Mouse (Mus musculus): Measurements from ENCODE around the gene Atp8b5. TPM values are rescaled to one million over a fixed set of nuclear protein-coding genes. Genes with fewer than 3 reads are reported as not detected.

The Atp8b5 gene
- polyA plus RNA-seq, 1 experiment from 2014 or later: 0.56 TPM

DNA sequence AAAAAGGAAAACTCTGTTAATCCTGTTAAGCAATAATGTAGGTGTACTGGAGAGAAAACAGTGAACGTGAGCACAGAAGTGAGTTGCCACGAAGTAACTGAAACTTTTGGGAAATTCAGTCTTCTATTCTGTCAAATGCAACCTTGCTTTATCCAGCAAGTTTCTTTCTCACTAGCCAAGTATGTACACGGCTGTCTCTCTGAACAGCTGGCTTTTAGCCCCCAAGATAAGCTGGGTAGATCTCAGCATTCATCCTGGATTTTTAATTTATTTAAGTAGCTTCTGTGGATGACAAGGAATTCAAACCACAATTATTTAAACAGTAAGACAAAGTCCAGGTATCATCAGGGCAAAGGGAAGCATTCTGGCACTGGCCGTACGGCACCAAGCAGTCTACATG is 100.3 kb downstream of the Atp8b5 start:
- Histone ChIP-seq H3K36me3 (no peaks in the 10 kb centered on the region), H3K4me1 (no peaks in the 10 kb centered on the region), H3K4me2 (replicated peaks) (no peak overlapping the region), H3K9me3 (no peaks in the 10 kb centered on the region), H3K27me3 (no peaks in the 10 kb centered on the region), H3K4me3 (no peak overlapping the region), H3K27ac (no peak overlapping the region), H3K9ac (no peak overlapping the region)
- WGBS: 80% methylated on average over 5 of the region's 5 CpGs
- no peak for ATAC-seq (ENCODE audit: insufficient number of reproducible peaks, insufficient read depth, low FRiP score, low TSS enrichment)

DNA sequence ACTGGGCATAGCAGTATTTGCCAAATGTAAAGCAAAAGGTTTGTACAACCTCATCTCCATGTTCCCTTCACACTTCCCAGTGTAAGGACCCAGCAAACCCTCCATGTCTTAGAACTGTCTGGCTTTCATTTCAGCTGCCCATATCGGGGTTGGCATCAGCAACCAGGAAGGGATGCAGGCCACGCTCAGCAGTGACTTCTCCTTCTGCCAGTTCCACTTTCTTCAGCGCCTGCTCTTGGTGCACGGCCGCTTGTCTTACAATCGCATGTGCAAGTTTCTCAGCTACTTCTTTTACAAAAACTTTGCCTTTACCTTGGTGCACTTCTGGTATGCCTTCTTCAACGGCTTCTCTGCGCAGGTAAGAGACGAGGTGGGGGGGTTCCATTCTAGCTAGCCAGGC is 100.8 kb downstream of the Atp8b5 start:
- no peak overlapping the region for H3K4me2 ChIP-seq (replicated peaks)
- H3K4me3 ChIP-seq: no peak overlapping the region
- no peak overlapping the region for H3K9ac ChIP-seq
- H3K36me3 ChIP-seq: no peaks in the 10 kb centered on the region
- no peaks in the 10 kb centered on the region for H3K27me3 ChIP-seq
- no peak overlapping the region for H3K27ac ChIP-seq
- H3K9me3 ChIP-seq: no peaks in the 10 kb centered on the region
- ATAC-seq (ENCODE audit: insufficient number of reproducible peaks, insufficient read depth, low FRiP score, low TSS enrichment): no peak
- H3K4me1 ChIP-seq: no peaks in the 10 kb centered on the region
- 91% methylated on average over 9 of the region's 9 CpGs for WGBS

DNA sequence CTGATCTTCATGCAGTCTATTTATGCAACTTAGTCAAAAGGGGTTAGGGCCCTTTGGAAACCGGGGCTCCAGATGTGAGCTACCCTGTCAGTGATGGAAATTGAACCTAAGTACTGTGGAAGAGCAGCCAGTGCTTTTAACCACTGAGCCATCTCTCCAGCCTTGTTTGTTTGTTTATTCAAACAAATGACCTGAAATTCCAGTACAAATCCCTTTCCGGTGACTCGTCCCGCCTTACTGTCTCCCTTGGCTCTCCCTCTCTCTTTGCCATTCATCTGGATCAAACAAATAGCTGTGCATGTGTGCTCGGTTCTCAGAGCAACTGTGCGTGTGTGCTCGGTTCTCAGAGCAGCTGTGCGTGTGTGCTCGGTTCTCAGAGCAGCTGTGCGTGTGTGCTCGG is 104.4 kb downstream of the Atp8b5 start:
- Histone ChIP-seq H3K9ac (no peak overlapping the region), H3K9me3 (no peaks in the 10 kb centered on the region), H3K4me2 (replicated peaks) (no peak overlapping the region), H3K4me3 (no peak overlapping the region), H3K4me1 (no peaks in the 10 kb centered on the region), H3K27me3 (no peaks in the 10 kb centered on the region), H3K27ac (no peak overlapping the region), H3K36me3 (no peaks in the 10 kb centered on the region)
- 66% methylated on average over 11 of the region's 11 CpGs for WGBS
- no peak for ATAC-seq (ENCODE audit: insufficient number of reproducible peaks, insufficient read depth, low FRiP score, low TSS enrichment)

DNA sequence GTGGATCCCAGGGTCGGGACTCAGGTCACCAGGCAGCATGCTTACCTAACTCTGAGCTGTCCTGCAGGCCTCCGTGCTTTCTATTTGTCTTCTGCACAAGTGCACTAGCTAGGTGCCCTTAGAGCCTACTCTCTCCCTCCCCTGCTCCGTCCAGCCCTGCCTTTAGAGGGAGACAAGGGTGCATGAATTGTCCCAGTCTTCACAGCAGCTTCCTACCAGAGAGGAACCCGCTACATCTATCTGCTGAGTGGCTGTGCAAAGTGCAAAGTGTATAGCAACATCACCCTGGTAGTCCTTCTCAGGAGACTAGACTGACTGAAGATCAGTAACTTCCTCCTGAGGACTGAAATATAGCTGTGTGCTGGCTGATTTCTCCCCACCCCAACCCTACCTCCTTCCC is 105.2 kb downstream of the Atp8b5 start:
- Histone ChIP-seq H3K4me1 (no peaks in the 10 kb centered on the region), H3K27me3 (no peaks in the 10 kb centered on the region), H3K9ac (no peak overlapping the region), H3K27ac (no peak overlapping the region), H3K9me3 (no peaks in the 10 kb centered on the region), H3K36me3 (no peaks in the 10 kb centered on the region), H3K4me2 (replicated peaks) (no peak overlapping the region), H3K4me3 (no peak overlapping the region)
- no peak for ATAC-seq (ENCODE audit: insufficient number of reproducible peaks, insufficient read depth, low FRiP score, low TSS enrichment)
- WGBS: 76% methylated on average over 4 of the region's 4 CpGs

DNA sequence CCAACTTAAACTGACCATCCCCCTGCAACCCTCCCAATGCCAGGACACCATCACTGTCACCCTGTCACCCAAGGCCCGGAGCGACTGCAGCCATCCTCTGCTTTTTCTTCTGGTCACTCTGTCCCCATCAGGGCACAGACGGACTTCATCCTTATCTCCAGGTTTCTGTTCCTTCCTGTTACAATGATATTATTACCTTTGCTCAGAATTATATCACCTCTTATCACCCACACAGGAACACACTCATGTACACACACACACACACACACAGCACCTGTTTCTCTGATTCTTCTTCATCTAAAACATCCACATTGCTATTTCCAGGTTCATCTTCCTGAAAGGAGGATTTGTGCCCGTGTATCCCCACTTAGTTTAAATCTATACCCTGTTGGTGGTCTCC is 107.3 kb downstream of the Atp8b5 start:
- no peak overlapping the region for H3K27ac ChIP-seq
- no peaks in the 10 kb centered on the region for H3K36me3 ChIP-seq
- no peak overlapping the region for H3K4me2 ChIP-seq (replicated peaks)
- ATAC-seq (ENCODE audit: insufficient number of reproducible peaks, insufficient read depth, low FRiP score, low TSS enrichment): no peak
- no peaks in the 10 kb centered on the region for H3K9me3 ChIP-seq
- no peaks in the 10 kb centered on the region for H3K4me1 ChIP-seq
- no peak overlapping the region for H3K9ac ChIP-seq
- H3K4me3 ChIP-seq: no peak overlapping the region
- WGBS: 86% methylated on average over 4 of the region's 4 CpGs
- no peaks in the 10 kb centered on the region for H3K27me3 ChIP-seq

DNA sequence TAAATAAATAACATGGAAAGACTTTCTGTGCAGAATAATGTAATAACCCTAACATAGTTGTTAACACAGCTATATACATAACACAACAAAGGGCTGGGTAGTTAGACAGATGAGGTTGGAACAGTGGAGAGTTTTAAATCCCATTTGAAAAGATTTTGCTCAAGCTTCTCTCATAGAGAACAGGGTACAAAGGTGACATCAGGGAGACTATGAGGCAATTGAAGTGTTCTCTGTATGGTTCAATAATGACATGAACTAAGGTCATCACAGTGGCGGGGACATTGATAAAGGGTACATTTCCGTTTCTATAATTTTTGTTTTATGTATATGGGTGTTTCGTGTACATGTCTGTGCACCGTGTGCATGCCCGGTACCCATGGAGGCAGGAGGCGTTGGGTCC is 112.6 kb downstream of the Atp8b5 start:
- Histone ChIP-seq H3K27ac (no peak overlapping the region), H3K4me2 (replicated peaks) (no peak overlapping the region), H3K4me1 (peaks cover 11% of the 10 kb centered on the region; the same call in 1 of the 2 replicates), H3K9ac (no peak overlapping the region), H3K27me3 (peaks cover 7% of the 10 kb centered on the region; the same call in 1 of the 2 replicates), H3K9me3 (no peaks in the 10 kb centered on the region), H3K4me3 (no peak overlapping the region), H3K36me3 (no peaks in the 10 kb centered on the region)
- no peak for ATAC-seq (ENCODE audit: insufficient number of reproducible peaks, insufficient read depth, low FRiP score, low TSS enrichment)
- 90% methylated on average over 6 of the region's 6 CpGs for WGBS

DNA sequence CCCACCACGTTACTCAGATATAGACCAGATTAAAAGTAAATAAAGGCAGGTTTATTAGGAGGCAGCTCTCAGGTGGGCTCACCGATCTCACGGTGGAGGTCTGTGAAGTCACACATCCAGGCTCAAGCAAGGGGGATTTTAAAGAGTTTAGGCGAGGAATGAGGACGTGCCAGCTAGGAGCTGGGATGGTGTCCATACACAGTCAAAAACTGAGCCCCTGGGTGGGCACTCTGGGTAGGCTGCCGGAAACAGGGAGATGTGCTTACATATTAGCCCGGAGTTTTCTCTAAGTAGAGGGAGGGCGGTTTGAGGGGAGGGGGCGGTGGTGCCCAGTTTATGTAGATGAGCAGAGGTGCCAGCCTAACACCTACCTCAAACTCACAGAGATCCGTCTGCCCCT is 114.0 kb downstream of the Atp8b5 start:
- peak overlapping the region; percentile 72 for H3K4me3 ChIP-seq
- H3K9me3 ChIP-seq: no peaks in the 10 kb centered on the region
- ATAC-seq (ENCODE audit: insufficient number of reproducible peaks, insufficient read depth, low FRiP score, low TSS enrichment): no peak
- H3K4me2 ChIP-seq (replicated peaks): peak overlapping the region; percentile 90
- H3K27me3 ChIP-seq: peaks cover 7% of the 10 kb centered on the region; the same call in 1 of the 2 replicates
- peaks cover 11% of the 10 kb centered on the region; the same call in 1 of the 2 replicates for H3K4me1 ChIP-seq
- H3K27ac ChIP-seq: no peak overlapping the region
- 0 out of 2 replicates have a peak overlapping the region, but pooled peaks have one; percentile 85 for H3K9ac ChIP-seq
- no peaks in the 10 kb centered on the region for H3K36me3 ChIP-seq
- 65% methylated on average over 10 of the region's 10 CpGs for WGBS

DNA sequence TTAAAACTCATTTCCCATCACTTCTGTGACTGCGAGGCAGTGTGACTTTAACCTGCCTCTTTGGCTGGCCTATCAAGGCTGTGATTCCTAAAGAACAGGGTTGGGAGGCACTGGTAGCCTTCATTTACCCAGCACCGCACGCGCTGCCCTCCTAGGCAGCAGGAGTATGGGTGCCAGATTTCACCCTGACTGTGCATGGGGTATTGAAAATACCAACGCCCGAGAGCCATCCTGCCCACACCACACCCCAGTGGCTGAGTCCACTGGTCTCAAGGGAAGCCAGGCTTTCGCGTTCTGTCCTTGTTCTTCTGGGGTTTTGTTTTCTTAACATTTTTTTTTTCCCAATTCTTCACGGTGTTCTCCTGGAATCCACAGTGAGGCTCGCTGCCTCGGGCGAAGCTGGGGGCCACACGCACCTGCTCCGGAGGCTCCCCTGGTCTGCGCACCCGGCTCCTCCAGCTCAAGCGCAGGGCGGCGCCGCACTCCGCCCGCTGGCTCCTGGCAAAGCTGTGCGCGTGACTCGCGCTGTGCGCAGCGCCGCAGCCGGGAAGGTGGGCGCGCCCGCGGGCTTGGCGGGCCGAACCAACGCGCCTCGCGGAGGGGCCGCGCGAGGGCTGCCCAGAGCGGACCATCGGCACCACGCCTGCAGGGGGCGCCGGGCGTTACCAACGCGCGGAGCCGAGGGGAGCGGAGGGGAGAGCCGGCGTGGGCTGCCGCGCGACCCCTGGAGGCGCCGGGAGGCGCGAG is 114.6 kb downstream of the Atp8b5 start, which contains the start of gene Rusc2:
Gene Rusc2, plus strand, starts transcription at position 572 of the 747 bp plus-strand sequence.
- no peaks in the 10 kb centered on the region for H3K9me3 ChIP-seq
- peaks cover 7% of the 10 kb centered on the region; the same call in 1 of the 2 replicates for H3K27me3 ChIP-seq
- ATAC-seq (ENCODE audit: insufficient number of reproducible peaks, insufficient read depth, low FRiP score, low TSS enrichment): peak; percentile 93
- peaks cover 11% of the 10 kb centered on the region; the same call in 1 of the 2 replicates for H3K4me1 ChIP-seq
- H3K4me3 ChIP-seq: peak within 1 kb of the TSS; percentile 72
- WGBS: under 1% methylated on average over 63 of the region's 63 CpGs
- peak within 1 kb of the TSS; percentile 90 for H3K4me2 ChIP-seq (replicated peaks)
- 0 out of 2 replicates have a peak within 1 kb of the TSS, but pooled peaks have one; percentile 36 for H3K27ac ChIP-seq
- H3K36me3 ChIP-seq: no peaks in the 10 kb centered on the region
- peak within 1 kb of the TSS; percentile 85 for H3K9ac ChIP-seq

DNA sequence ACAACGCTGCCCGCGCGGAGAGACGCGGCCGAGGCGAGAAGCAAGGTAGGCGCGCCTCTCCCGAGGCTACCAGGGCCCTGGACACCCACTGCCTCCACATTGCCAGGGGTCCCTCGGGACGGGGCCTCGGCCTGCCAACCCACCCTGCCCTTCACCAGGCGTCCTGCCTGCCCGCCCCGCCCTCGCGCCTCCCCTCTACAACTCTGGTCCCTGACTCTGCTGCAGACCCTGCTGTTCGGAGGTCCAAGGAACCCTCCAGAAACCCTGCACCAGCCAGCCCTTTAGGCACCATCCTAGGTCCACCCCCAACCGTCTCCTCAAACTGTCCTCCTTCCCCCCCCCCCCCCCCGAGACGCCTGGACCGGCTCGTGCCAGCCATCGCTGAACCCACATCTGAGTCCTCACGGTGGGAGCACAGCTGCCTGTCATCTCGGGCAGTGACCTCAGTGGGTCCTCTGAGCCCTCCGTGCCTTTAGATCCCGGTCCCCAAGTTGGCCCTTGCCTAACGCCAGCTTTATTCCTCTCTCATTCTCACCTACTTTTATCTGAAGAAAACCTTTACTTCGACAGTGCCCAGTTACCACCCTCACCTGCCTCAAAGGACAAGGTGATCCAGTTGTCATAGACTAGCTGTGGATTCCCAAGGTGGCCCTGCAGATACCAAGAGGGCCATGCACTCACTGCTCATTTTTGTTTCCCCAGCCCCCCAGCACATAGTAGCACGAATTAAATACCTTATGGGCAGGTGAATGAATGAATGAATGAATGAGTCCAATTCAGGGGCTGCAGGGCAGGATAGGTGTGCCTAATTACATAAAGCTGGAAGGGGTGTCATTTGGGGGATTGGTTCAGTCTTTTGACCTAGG is 115.4 kb downstream of the Atp8b5 start:
- peak overlapping the region; percentile 85 for H3K9ac ChIP-seq
- 0 out of 2 replicates have a peak overlapping the region, but pooled peaks have one; percentile 36 for H3K27ac ChIP-seq
- peak overlapping the region; percentile 90 for H3K4me2 ChIP-seq (replicated peaks)
- WGBS: 10% methylated on average over 23 of the region's 33 CpGs
- H3K9me3 ChIP-seq: no peaks in the 10 kb centered on the region
- peak; percentile 50 for ATAC-seq (ENCODE audit: insufficient number of reproducible peaks, insufficient read depth, low FRiP score, low TSS enrichment)
- H3K4me3 ChIP-seq: peak overlapping the region; percentile 72
- peaks cover 7% of the 10 kb centered on the region; the same call in 1 of the 2 replicates for H3K27me3 ChIP-seq
- H3K4me1 ChIP-seq: peaks cover 11% of the 10 kb centered on the region; the same call in 1 of the 2 replicates
- H3K36me3 ChIP-seq: no peaks in the 10 kb centered on the region

DNA sequence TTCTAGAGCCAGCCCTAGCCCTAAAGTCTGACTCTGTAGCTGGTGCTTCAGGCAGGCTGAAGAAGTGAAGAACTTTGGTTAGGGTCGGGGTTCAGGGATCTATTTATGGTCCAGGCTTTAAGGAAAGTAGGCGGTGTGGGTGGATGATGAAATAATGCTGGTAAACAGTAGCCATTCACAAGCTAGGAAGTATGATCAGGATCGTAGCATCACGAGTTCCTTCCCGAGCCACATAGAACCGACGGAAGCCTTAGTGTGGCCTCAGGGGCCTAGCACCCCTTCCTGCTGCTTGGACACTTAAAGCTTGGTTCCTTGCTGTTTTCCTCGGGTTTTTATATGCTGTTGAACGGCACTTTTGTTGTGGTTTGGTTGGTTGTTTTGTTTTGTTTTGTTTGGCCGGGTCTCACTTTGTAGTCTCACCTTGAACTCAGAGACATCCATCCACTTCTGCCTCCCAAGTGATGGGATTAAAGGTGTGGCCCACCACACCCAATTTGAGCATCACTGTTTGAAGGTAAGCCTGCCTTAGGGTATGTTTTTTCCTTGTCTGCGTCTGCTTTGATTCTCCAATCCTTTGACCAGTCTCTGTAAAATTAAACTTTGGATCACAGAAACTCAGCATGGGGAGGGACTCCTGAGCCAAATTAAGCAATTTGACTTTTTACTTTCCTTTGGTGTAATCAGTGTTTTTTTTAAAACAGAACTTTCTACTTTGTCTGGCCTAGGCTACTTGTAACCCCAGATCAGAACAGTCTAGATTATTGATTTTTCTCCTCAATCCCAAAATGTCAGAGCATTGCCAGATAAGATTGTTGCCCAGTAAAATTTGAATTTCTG is 116.5 kb downstream of the Atp8b5 start:
- Histone ChIP-seq H3K4me1 (peaks cover 11% of the 10 kb centered on the region; the same call in 1 of the 2 replicates), H3K4me3 (no peak overlapping the region), H3K27ac (no peak overlapping the region), H3K9me3 (no peaks in the 10 kb centered on the region), H3K9ac (no peak overlapping the region), H3K4me2 (replicated peaks) (0 out of 2 replicates have a peak overlapping the region, but pooled peaks have one; percentile 13), H3K27me3 (peaks cover 7% of the 10 kb centered on the region; the same call in 1 of the 2 replicates), H3K36me3 (no peaks in the 10 kb centered on the region)
- WGBS: 69% methylated on average over 11 of the region's 11 CpGs
- no peak for ATAC-seq (ENCODE audit: insufficient number of reproducible peaks, insufficient read depth, low FRiP score, low TSS enrichment)

DNA sequence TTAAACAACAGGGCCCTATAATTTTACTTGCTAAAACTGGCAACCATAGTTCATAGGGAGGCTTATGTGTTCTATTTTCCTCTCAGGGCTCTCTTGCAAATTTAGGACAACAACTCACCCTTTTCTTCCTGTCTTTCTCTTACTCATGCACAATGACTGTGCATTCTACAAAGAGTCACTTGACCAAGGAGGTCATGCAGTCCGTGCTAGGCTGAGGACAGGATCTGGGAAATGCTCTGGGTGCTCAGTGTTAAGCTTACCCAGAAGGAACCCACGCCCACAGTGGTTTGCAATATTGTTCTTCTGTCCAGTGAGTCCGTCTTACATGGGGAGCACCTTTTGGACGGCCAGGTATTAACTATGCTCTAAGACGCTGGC is 117.1 kb downstream of the Atp8b5 start:
- no peak for ATAC-seq (ENCODE audit: insufficient number of reproducible peaks, insufficient read depth, low FRiP score, low TSS enrichment)
- Histone ChIP-seq H3K9me3 (no peaks in the 10 kb centered on the region), H3K36me3 (no peaks in the 10 kb centered on the region), H3K9ac (no peak overlapping the region), H3K27ac (no peak overlapping the region), H3K4me2 (replicated peaks) (no peak overlapping the region), H3K4me3 (no peak overlapping the region), H3K4me1 (peaks cover 11% of the 10 kb centered on the region; the same call in 1 of the 2 replicates), H3K27me3 (peaks cover 7% of the 10 kb centered on the region; the same call in 1 of the 2 replicates)
- WGBS: 88% methylated on average over 5 of the region's 5 CpGs

Data from embryonic facial prominence, embryonic 12.5 days (tissue).